Mouse (Mus musculus) embryonic facial prominence, embryonic 14.5 days (tissue): Measurements from ENCODE around the gene Acacb. TPM values are rescaled to one million over a fixed set of nuclear protein-coding genes. Genes with fewer than 3 reads are reported as not detected.
A peak's percentile ranks its signal among the peaks of the same experiment; 100 is the strongest.

Experiments used
- ATAC-seq: fragments of 200-750 bp; cut with Nextera tagmentation; 2 replicates; pipeline ENCODE4 v1.8.0; 2017; ENCODE audit warnings: low read depth, moderate number of reproducible peaks, moderate TSS enrichment
- DNase-seq: peaks from one replicate; pipeline ENCODE4 v3.0.0-alpha.2; 2015; ENCODE audit warnings: low spot score
- H3K27ac ChIP-seq: fragments of 300-500 bp; sonication (generic); replicated peaks from 2 replicates; pipeline ENCODE4 v1.5.1; 2014; ENCODE audit warnings: low read depth, mild to moderate bottlenecking, low read length, moderate library complexity
- H3K27me3 ChIP-seq: fragments of 300-500 bp; sonication (generic); replicated peaks from 2 replicates; pipeline ENCODE4 v1.6.1; 2014; ENCODE audit warnings: low read length; ENCODE audit not compliant: control insufficient read depth, insufficient read depth
- H3K36me3 ChIP-seq: fragments of 300-500 bp; sonication (generic); 2 replicates; pipeline ENCODE4 v1.6.1; 2014; ENCODE audit warnings: low read length, mixed read lengths; ENCODE audit not compliant: control insufficient read depth, insufficient read depth
- H3K4me1 ChIP-seq: fragments of 300-500 bp; sonication (generic); 2 replicates; pipeline ENCODE4 v1.6.1; 2014; ENCODE audit warnings: antibody characterized with exemption, low read length; ENCODE audit not compliant: control insufficient read depth, insufficient read depth
- H3K4me2 ChIP-seq: fragments of 300-500 bp; sonication (generic); 2 replicates; pipeline ENCODE4 v1.6.1; 2014; ENCODE audit warnings: low read depth, mild to moderate bottlenecking, low read length, moderate library complexity, mixed read lengths
- H3K4me3 ChIP-seq: fragments of 300-500 bp; sonication (generic); 2 replicates; pipeline ENCODE4 v1.5.1; 2014; ENCODE audit warnings: low read depth, mild to moderate bottlenecking, low read length
- H3K9ac ChIP-seq: fragments of 300-500 bp; sonication (generic); 2 replicates; pipeline ENCODE4 v1.6.1; 2014; ENCODE audit warnings: low read depth, mild to moderate bottlenecking, low read length, moderate library complexity, mixed read lengths
- H3K9me3 ChIP-seq: fragments of 300-500 bp; sonication (generic); 2 replicates; pipeline ENCODE4 v1.6.1; 2016; ENCODE audit warnings: low read length; ENCODE audit not compliant: control insufficient read depth
- WGBS: fragments of 180-500 bp; shearing (Covaris S2); extraction: QIAGEN DNeasy Blood & Tissue Kit; methylation state at CpG from one replicate; pipeline ENCODE4 v1.1.7; 2014; 5-methylcytosine and 5-hydroxymethylcytosine counted together
- polyA plus RNA-seq: library from polyadenylated mRNA; unstranded; fragments of >200 nt; fragmentation: Nextera tagmentation; extraction: Ambion mirVana; gene quantifications from 2 replicates; pipeline ENCODE4 v1.2.1, GENCODE M21; 2014

Acacb gene
- polyA plus RNA-seq, 1 experiment from 2014 or later = 2.4 TPM

- WGBS = 66% methylated on average over 10 of the region's 10 CpGs
- Histone ChIP-seq H3K36me3 (no peaks in the 10 kb centered on the region), H3K4me3 (no peak overlapping the region), H3K27ac (no peak overlapping the region), H3K27me3 (no peaks in the 10 kb centered on the region), H3K4me1 (no peaks in the 10 kb centered on the region), H3K9me3 (no peaks in the 10 kb centered on the region), H3K4me2 (no peak overlapping the region), H3K9ac (no peak overlapping the region)
- DNase-seq (no peak), ATAC-seq (no peak)
Measured at GRCm38 (mm10) chr5:114213183-114213582, 66.8 kb downstream of the Acacb start.

GRCm38 (mm10) chr5:114218771-114219170 is 72.4 kb downstream of the Acacb start:
- ATAC-seq = no peak
- no peak overlapping the region for H3K27ac ChIP-seq
- 82% methylated on average over 14 of the region's 14 CpGs for WGBS
- no peaks in the 10 kb centered on the region for H3K9me3 ChIP-seq
- no peak overlapping the region for H3K4me3 ChIP-seq
- no peak for DNase-seq
- no peaks in the 10 kb centered on the region for H3K27me3 ChIP-seq
- no peaks in the 10 kb centered on the region for H3K36me3 ChIP-seq
- H3K4me2 ChIP-seq = no peak overlapping the region
- no peaks in the 10 kb centered on the region for H3K4me1 ChIP-seq
- no peak overlapping the region for H3K9ac ChIP-seq

- DNase-seq (no peak), ATAC-seq (no peak)
- Histone ChIP-seq H3K27me3 (no peaks in the 10 kb centered on the region), H3K36me3 (no peaks in the 10 kb centered on the region), H3K4me1 (no peaks in the 10 kb centered on the region), H3K4me2 (no peak overlapping the region), H3K4me3 (no peak overlapping the region), H3K9ac (no peak overlapping the region), H3K9me3 (peaks cover 18% of the 10 kb centered on the region), H3K27ac (no peak overlapping the region)
- WGBS = 93% methylated on average over 7 of the region's 7 CpGs
Measured at GRCm38 (mm10) chr5:114226051-114226450, 79.7 kb downstream of the Acacb start.

GRCm38 (mm10) chr5:114228901-114229300 is 82.6 kb downstream of the Acacb start:
- WGBS = 66% methylated on average over 5 of the region's 5 CpGs
- Histone ChIP-seq H3K27ac (no peak overlapping the region), H3K4me3 (no peak overlapping the region), H3K27me3 (no peaks in the 10 kb centered on the region), H3K36me3 (no peaks in the 10 kb centered on the region), H3K9ac (no peak overlapping the region), H3K9me3 (peaks cover 18% of the 10 kb centered on the region), H3K4me1 (no peaks in the 10 kb centered on the region), H3K4me2 (no peak overlapping the region)
- DNase-seq = no peak
- ATAC-seq = no peak

GRCm38 (mm10) chr5:114238924-114239323 is 92.6 kb downstream of the Acacb start:
- Histone ChIP-seq H3K4me1 (no peaks in the 10 kb centered on the region), H3K36me3 (no peaks in the 10 kb centered on the region), H3K27ac (no peak overlapping the region), H3K9ac (no peak overlapping the region), H3K4me3 (no peak overlapping the region), H3K4me2 (no peak overlapping the region), H3K9me3 (no peaks in the 10 kb centered on the region), H3K27me3 (no peaks in the 10 kb centered on the region)
- DNase-seq = peak; percentile 17
- no peak for ATAC-seq
- WGBS = 25% methylated on average over 7 of the region's 7 CpGs

DNA sequence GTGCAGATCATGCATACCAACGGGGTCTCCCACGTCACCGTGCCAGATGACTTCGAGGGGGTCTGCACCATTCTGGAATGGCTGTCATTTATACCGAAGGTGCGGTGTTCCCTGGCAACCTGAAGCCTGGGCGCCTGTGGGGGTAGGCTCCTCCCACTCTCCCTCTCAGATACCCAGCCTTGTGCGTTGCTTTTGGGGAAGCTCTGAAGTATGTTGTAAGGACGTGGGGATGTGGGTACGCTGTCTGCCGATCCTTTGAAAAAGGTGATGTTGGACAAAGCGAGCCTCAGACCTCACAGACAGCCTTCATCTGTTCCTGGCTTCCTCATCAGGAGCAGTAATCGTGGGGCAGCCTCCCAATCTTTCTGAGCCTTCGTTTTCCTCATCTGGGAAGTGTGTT is 93.4 kb downstream of the Acacb start:
- H3K9ac ChIP-seq = no peak overlapping the region
- H3K4me3 ChIP-seq = no peak overlapping the region
- DNase-seq = no peak
- H3K27me3 ChIP-seq = no peaks in the 10 kb centered on the region
- H3K9me3 ChIP-seq = no peaks in the 10 kb centered on the region
- 37% methylated on average over 14 of the region's 14 CpGs for WGBS
- no peak overlapping the region for H3K27ac ChIP-seq
- no peaks in the 10 kb centered on the region for H3K4me1 ChIP-seq
- H3K36me3 ChIP-seq = no peaks in the 10 kb centered on the region
- no peak overlapping the region for H3K4me2 ChIP-seq
- no peak for ATAC-seq

DNA sequence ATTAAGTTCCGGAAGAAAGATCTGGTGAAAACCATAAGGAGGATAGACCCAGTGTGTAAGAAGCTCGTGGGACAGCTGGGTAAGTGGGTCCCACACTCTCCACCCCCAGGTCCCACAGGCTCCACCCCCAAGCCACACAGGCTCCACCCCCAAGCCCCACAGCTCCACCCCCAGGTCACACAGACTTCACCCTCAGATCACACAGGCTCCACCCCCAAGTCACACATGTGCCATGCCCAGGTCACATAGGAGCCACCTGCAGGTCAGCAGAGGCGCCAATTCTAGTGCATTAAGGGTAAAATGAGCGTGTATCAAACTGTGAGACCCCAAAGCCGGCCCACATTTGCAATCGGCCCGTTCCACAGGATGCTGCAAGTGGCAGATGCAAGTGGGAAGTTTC is 100.1 kb downstream of the Acacb start:
- no peaks in the 10 kb centered on the region for H3K27me3 ChIP-seq
- H3K4me3 ChIP-seq = no peak overlapping the region
- DNase-seq (no peak), ATAC-seq (no peak)
- H3K4me2 ChIP-seq = no peak overlapping the region
- H3K4me1 ChIP-seq = no peaks in the 10 kb centered on the region
- 70% methylated on average over 7 of the region's 7 CpGs for WGBS
- H3K9ac ChIP-seq = peak overlapping the region; percentile 19; the same call in 1 of the 2 replicates
- no peaks in the 10 kb centered on the region for H3K36me3 ChIP-seq
- H3K9me3 ChIP-seq = no peaks in the 10 kb centered on the region
- H3K27ac ChIP-seq = no peak overlapping the region

- DNase-seq (peak; percentile 88), ATAC-seq (peak; percentile 86)
- H3K9ac ChIP-seq = peak overlapping the region; percentile 49; the same call in 1 of the 2 replicates
- peak overlapping the region; percentile 16; the same call in 1 of the 2 replicates for H3K4me3 ChIP-seq
- H3K4me2 ChIP-seq = peak overlapping the region; percentile 43
- no peaks in the 10 kb centered on the region for H3K4me1 ChIP-seq
- H3K9me3 ChIP-seq = no peaks in the 10 kb centered on the region
- no peaks in the 10 kb centered on the region for H3K36me3 ChIP-seq
- 8% methylated on average over 13 of the region's 14 CpGs for WGBS
- H3K27ac ChIP-seq = no peak overlapping the region
- H3K27me3 ChIP-seq = no peaks in the 10 kb centered on the region
Measured at GRCm38 (mm10) chr5:114248174-114248589, 101.8 kb downstream of the Acacb start.

DNA sequence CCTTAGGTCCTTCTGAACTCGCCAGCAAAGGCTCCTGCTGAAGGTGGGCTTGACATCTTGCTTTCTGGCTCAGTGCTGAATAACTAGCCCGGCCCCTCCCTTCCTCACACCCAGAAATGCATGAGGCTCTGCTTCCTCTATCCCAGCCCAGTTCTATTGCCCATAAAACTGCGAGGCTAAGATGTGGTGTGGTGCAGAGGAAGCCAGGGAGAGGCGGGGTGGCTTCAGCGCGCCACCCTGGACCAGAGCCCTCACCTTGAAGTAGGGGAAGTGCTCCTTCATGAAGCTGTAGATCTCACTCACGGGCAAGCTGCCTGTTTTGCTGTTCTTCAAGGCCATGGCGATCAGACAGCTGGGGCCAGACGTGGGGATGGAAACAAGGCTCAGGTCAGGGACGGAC is 113.2 kb downstream of the Acacb start:
- no peak for ATAC-seq
- WGBS = 75% methylated on average over 10 of the region's 10 CpGs

More for the DNA sequence above, 113.2 kb downstream of the Acacb start:
- no peaks in the 10 kb centered on the region for H3K36me3 ChIP-seq
- no peaks in the 10 kb centered on the region for H3K27me3 ChIP-seq
- no peak overlapping the region for H3K4me2 ChIP-seq
- no peaks in the 10 kb centered on the region for H3K4me1 ChIP-seq
- DNase-seq = no peak
- H3K9ac ChIP-seq = no peak overlapping the region
- H3K27ac ChIP-seq = no peak overlapping the region
- H3K9me3 ChIP-seq = no peaks in the 10 kb centered on the region
- H3K4me3 ChIP-seq = no peak overlapping the region
